Mouse (Mus musculus): ENCODE data around the gene Ccn2.
"Not testable (repeated sequence)": the region's sequence is repeated elsewhere in the genome, so short reads cannot be mapped to it uniquely, and the experiment has no call there.

Gene Ccn2

DNA sequence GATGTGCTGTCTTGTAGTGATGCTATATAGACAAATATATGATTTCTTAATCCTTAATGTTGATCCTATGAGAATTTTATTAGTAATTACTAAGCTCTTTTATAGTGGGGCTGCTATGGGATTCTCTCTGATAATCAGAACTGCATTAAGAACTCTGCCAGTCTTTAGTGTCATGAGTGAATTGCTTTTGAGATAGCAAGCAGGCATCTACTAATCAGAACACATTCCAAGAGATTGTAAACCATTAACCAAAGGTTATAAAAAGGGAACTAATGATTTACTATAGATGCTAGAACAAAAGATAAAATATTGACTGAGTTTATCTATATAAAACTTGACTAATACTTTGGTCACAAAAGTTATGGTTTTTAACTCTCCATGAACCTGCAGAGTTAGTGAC, 8.5 kb downstream of the Ccn2 start:
- DNase-seq = no peak

DNA sequence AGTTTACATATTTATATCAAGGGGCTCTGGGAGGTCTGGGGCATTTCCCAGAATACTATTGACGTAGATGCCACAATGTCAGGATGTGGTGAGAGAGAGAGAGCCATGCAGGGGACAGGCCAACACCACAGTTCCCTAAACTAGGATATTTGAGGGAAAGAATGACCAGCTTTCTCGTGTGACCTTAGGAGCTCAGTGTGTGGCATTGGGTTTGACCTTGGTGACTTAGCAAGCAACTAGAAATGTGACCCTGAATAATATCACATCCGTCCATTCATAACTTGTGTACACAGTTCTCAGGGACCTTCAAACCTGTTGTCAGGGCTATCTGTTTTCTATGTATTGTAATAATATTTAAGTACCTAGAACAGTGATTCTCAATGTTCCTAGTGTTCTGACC, 13.9 kb downstream of the Ccn2 start:
- DNase-seq = no peak

DNA sequence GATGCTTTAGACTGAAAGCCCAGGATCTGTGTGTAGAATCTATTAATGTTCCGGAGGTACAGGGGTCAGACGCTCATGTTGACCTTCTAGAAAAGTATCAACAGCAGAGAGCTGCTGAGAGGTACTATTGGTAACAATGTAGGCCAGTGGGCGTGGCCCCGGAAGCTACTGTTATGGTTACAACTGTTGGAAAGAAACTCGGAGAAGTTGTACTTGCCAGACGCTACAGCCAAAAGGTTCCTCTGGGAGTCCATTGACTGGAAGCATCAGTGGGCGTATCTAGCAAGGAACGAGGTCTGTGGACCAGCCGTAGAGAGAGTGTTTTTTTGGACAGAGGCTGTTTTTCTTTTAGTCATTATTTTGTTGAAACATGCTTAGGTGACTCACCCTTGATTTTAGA, 14.5 kb downstream of the Ccn2 start:
- peak in 1 of 2 experiments; percentile 13 for DNase-seq

DNA sequence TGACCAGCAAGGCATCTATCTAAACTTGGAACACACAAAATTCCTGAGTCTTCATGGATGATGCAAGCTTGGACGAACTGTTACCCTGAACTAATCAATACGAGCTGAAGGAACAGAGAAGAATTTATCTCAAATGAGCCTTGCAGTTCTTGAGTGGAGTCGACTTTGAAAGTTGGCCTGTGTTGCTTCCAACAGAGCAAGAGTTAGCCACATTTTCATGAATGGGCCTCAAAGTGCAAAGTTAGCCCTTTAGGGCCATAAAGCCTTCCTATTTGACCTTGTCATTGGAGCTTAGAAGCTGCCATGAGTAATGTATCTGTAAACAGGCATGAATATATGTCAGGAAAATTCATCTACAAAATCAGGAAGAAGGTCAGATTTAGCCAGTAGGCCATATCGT, 19.5 kb downstream of the Ccn2 start:
- DNase-seq = no peak

DNA sequence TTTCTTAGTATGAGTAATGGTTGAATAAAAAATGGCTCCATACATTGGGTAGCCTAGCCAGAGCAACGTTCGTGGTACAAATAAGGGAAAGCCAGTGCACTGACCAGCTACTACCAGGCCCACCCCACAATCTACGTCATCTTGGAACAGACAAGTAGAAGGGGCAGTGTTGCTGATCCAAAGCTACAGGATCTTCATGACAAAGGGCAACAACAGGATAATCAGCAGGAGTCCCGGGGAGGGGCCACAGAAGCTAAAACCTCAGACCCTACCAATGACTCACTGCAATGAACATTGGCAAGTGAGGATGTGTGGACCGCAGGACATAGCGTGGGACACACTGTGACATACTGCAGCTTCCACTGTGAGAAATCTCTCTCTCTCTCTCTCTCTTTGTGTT, 20.6 kb downstream of the Ccn2 start:
- no peak for DNase-seq

DNA sequence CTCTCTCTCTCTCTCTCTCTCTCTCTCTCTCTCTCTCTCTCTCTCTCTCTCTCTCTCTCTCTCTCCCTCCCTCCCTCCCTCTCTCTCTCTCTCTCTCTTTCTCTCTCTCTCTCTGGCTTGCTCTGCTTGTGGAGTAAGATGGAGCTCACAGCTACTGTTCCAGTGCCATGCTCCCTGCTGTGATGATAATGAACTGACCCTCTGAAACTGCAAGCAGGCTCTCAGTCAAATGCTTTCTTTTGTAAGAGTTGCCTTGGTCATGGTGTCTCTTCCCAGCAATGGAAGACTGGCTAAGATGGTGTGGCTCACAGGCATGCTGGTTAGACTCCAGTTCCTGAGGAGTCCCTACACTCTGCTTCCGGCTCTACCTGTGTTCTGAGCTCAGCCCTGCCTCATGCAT, 21.3 kb downstream of the Ccn2 start:
- DNase-seq = not testable (repeated sequence)

DNA sequence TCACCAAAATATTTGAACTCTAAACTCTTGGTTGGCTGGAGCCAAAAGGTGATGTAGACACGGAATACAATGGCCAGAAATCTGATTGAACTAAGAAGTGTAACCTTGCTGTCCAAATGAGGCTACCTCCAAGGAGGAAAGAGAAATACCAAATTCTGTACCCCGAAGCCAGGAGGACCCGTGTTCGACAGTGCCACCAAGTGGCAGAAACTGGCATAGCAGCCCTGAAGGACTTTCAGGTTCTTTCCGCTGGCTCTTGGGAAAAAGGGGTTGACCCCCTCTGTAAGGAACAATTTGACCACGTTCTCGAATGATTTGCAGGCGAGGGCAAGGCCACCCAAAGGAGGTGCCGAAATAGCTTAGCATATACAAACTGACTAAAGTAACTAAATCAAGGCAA, 26.3 kb downstream of the Ccn2 start:
- DNase-seq = peak; percentile 44 to 50

DNA sequence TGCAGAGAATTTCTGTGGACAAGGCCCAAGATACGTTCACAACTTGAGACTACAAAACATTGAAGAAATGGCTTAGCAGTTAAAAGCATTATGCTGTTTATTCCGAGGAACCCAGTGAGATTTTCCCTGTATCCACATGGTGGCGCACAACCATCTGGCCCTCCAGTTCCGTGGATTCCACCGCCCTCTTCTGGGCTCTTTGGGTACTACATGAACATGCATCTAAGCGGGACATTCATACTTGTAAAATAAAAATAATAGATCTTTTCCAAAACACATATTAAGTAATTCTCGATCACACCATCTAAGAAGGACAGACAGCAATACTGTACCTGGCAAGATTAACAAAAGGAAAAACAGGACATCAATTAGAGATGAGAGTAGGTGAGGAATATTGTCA, 27.3 kb downstream of the Ccn2 start:
- peak; percentile 69 to 81 for DNase-seq

DNA sequence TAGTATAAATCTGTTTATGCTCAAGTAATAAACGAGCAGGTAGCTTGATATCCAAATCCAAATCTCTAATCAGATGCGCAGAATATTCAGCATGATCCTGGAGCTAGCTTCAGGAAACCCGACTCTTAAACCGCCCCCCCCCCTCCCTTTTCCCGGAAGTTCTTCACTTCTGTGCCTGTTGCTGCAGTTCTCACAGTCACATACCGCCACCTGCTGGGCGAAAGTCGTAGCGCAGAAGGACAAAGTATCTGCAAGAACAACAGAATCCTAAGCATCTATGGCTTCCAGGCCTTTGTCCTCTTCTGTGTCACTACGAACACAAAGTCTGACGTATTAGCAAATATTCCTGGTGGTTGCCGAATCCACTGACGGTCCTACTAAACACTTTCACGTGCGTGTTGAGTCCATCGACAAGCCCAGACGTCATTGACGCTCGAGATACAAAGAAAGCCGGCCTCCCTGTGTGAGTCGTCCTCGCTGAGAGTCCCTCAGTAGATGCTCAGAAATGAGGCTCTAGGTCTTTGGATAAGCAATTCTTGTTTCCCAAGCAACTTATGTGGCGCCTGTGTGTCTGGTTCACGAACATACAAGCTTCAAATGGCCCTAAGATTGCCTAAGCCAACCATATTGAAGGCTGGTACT, 29.9 kb downstream of the Ccn2 start:
- DNase-seq = peak; percentile 75 to 82

DNA sequence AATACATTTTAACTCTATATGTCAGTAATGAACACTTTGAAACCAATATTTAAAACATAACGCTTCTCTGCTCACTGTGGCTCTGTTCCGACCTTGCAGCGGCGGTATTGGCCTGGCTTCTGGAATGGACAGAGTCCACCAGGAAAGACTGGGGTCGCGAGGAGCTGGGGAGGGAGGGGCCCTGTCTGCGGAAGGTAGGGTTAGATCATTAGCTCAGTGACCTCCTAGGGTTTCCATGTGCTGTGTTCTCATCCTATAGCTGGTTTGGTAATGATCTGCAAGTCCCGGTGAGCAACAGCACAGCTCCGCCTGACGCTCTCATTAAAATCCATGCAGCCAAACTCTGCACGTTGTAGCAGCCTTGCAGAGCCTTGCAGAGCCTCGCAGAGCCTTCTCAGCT, 32.0 kb downstream of the Ccn2 start:
- DNase-seq = no peak

DNA sequence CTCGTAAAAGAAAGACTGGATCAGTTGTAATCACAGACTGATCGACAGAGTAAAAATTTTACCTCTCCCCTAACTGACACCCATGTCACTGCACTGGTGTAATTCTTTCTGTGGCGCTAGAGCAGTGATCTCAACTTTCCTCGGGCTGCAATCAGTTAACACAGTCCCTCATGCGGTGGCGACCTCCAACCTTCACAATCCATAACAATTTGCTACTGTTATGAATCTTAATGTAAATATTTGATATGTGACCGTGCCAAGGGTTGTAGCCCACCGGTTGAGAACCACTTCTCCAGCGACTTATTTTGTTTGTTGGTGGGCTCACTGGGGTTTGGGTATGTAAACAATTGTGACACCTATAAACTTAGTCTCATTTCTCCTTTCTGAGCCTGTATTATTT, 33.2 kb downstream of the Ccn2 start:
- no peak for DNase-seq

DNA sequence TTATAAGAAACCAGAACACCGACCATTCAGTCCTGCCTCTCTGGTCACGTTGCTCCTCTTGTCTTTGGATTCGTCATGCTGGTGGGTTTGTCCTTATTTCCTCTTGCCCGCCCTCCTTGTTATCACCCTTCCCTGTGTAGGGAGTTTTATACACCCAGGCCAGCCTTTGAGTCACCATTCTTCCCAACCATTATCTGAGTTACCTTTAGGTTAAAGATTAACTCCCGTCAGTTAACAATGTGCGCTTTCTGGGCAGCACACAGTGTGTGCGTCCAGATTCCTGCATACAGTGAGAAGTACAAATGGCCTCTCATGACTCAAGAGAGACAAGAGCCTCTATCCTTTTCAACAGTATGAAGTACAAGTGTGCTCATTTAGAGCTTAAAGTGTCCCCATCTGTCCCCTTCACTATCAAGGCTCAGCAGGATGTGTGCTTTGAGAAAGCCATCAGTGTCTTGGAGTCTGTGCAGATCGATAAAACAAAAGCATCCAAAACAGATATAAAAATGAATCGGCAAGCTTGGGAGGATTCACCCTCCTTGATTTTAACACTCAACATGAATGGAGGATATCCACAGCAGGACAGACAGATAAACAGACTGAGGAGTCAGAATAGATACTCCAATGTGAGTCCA, 34.0 kb downstream of the Ccn2 start:
- peak in 1 of 2 experiments; percentile 31 for DNase-seq

DNA sequence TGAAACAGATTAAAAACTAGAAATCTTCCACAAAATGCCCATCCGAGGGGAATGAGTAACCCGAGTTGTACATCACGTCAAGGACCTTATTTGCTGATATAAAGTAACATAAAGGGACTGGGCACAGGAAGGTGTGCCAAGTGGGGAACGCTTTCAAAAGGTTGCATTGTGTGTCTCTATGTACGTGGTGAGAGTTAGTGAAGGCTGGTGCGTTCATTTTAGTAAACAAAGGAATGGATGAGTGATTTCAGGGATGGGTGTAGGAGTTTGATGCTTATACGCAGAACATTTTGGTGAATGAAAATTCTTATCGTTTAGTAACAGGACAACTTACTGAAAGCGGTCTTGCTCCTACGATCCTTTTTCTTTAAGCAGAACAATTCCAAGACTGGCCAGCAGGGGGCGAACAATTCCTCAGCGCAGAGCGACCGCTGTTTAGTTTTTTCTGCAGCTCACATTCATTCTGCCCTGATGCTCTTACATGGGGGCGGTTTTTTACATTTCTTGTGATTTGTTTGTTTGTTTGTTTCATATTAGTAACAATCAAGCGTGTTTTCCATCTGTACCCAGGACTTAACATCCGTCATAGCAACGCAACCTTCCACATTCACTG, 35.3 kb downstream of the Ccn2 start:
- peak; percentile 40 to 59 for DNase-seq

DNA sequence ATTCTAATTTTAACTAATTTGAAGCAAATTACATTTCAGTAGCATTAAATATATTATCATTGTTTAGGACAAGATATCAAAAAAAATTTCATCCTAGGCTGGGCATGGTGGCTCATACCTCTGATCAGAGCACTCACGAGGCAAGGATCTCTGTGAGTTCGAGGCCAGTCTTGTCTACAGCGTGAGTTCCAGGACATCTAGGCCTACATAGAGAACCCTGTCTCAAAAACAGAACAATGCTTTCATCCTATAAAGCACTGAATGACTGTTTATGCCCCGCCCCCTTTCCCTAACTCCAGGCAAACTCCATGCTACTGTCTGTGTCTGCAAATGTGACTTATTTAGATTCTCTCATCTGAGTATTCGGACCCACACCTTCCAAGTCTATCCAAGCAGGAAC, 35.9 kb downstream of the Ccn2 start:
- DNase-seq = no peak

DNA sequence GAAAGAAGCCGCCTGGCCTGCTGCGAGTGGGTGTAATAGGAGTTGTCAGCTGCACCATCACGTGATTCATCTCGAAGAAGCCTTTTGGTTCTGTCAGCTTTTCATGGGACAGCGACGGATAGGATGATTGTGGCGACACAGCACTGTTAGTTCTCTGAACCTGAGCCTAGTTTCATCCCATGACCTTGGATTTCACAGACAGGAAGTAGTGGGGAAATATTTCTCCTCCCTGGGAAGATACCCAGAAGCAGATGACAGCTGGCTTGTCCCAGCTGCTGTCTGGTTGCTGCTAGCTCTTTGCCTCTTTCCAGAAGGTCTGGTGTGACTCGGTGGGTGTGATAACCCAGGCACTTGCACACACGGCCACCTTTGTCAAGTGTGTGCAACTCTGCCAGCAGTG, 39.0 kb downstream of the Ccn2 start:
- peak; percentile 35 to 51 for DNase-seq

DNA sequence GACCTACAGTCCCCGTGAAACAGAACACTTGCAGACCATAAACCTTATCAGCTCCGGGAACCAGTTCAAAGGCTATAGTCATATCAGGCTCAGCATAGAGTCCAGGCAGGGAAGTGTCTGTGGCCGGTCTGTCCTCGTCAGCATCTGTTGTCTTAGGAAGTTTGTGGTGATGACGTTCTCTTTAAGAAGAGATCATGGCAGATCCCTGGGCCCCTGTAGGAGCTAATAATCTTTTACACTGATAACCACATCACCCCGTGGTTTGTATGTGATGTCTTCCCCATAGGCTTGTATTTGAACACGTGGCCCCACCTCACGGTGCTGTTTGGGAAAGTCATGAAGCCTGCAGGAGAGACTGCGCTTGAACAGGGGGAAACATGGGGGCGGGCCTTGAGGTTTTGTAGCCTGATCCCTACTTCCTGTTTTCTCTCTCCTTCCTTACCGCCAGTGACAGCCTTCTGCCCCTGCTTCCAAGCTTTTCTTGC, 40.1 kb downstream of the Ccn2 start:
- DNase-seq = peak; percentile 48

DNA sequence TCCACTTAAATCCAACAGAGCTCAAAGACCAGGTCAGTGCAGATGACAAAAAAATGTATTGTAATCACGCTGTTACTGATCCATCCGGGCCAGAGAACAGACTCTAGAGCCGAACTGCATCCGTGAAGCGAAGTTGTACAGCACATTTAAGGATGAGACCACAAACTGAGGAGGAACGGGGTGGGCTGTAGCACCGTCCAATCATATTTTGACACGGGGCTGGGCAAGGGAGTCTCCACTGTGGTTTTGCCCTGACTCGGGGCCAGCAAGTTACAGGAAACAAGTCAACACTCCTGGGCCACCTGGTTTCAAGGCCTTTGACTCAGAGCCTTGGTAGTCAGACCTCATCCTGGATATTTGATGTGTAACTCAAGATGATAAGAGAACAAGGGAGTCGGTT, 40.6 kb downstream of the Ccn2 start:
- peak; percentile 33 to 39 for DNase-seq

DNA sequence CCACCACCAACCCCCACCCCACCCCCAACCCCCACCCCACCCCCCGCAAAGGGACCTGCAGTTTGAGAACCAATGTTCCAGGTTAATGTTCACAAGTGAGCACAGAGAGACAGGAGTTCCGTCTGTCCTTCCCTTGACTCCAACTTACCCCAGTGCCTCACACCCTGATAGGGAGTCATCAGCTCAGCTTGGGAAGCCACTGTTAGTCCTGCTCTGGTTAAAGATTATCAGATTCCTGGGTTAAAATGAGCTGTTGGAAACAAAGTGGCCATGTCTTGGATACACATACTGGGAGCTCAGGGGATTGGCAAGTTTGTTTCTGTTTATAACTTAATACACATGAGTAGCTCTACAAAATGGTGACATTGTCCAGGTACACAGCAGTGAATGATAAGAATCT, 41.7 kb downstream of the Ccn2 start:
- no peak for DNase-seq

DNA sequence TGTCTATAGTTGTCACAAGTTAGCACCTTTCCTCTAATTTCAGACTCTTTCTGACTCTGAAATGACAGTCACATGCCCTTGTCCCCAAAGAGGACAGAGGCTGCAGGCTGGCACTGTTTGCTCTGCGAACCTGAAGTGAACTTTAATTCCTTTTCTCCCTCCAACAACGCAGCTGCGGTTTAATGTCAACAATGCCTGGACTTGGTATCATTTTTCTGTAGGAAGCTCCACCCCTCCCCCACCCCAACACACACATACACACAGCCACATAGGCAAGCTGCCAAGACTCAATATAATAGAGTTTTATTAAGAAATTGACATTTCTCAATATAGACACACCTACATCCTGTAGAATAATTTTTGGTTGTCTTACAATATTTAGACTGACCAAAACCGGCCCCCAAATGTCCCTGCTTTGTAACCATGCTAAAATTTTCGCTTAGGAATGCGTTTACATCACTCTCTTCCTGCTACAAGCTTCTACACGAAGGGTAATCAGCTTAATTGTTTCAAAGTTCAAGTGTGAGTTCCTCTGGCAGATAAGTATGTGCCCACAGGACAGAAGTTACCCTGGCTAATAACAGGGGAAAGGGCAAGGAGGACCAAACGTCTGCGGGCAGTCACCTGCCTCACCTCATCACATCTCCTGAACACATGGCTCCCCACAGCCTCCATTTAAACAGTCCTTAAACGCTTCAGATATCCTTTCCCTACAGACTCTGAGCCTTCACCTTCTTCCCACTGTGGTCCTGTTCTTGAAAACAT, 43.2 kb downstream of the Ccn2 start:
- peak; percentile 11 to 40 for DNase-seq

DNA sequence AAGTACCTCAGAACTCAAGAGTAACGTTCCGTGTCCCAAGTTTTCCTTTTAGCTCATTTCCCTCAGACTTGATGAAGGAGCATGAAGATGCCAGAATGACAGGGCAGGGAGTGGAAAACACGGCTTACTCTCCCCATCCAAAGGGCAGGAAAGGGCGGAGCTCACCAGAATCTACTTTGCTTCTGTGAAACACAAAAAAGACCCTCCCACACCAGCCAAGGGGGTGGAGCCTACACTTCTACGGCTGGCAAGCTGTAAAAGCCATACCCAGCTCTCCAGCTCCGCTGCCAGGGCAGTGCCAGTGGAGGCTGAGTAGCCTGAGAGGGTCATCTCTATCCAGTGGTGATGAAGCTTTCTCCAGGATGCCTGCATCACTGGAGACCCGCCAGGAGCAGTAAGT, 44.4 kb downstream of the Ccn2 start:
- DNase-seq = peak; percentile 36 to 40

DNA sequence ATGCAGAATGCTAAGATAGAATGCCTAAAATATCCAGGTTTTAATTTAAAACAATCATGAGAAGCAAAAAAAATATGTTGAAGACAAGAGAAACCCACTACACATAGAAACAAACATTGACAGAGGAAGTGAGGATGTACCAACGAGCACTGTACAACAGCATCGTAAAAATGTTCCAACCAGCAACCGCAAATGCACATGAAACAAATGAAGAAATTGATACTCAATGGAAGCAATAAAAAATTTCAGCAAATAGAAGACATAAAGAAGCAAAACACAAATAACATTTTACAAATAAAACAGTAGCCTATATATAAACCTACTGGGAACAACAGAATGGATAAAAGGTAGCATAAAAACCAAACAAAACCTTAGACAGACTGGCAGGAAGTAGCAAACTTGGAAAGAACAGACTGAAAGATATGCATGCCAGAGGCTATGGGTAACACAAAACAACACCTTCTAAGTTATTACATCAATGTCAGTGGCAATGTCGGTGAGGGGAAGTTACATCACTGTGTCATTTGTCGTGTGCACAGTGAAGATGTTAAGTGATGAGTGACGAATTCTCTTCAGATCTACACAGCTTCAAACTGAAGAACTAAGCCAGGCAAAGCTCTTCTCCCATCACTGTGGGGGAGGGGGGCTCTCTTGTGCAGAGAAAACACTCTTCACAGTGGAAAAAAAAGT, 45.1 kb downstream of the Ccn2 start:
- no peak for DNase-seq

DNA sequence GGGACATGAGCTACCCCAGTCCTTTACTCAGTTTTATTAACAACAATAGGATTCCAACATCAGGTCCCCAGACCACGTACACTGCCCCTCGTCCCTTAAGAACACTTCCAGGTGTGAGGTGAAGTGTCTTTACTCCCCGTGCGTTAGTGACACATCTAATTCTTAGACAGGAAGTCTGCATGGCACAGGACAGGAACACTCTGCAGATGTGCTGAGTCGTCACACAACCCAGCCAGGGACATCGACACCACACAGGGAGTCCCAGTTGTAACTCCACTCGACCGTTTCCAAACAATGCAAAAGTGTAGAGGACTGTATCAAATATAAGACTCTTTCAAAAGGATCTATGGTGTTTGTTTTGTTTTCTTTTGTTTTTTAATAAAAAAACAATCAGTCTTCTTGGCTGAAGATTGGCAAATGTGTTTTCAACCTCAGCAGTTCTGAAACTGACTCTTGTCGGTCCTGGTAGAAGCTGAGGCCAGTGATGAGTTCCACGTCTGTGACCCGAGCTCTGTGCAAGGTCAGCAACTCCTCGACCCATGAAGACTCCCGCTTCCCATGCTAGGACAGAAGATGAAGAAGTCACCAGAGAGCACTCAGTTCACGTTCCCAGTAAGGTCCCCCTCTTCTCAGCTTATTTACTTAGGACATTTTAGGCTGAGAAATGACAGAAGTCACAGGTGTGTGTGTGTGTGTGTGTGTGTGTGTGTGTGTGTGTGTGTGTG, 46.3 kb downstream of the Ccn2 start:
- no peak for DNase-seq
